Mouse (Mus musculus) lung, postnatal 25 days (tissue): ENCODE measurements at regions not wholly inside any gene's neighbourhood (a gene's known extent, or its start where the extent isn't known, plus 50 kb on each side); places are given as distances from the start of the nearest gene placed in this dataset.

Source experiments
- DNase-seq: peaks from one replicate; pipeline ENCODE4 v3.0.0; 2022; ENCODE audit warnings: low spot score

- DNase-seq: no peak
Measured at GRCm38 (mm10) chr5:75762374-75762773, 187.7 kb downstream of the Kit start.

DNA sequence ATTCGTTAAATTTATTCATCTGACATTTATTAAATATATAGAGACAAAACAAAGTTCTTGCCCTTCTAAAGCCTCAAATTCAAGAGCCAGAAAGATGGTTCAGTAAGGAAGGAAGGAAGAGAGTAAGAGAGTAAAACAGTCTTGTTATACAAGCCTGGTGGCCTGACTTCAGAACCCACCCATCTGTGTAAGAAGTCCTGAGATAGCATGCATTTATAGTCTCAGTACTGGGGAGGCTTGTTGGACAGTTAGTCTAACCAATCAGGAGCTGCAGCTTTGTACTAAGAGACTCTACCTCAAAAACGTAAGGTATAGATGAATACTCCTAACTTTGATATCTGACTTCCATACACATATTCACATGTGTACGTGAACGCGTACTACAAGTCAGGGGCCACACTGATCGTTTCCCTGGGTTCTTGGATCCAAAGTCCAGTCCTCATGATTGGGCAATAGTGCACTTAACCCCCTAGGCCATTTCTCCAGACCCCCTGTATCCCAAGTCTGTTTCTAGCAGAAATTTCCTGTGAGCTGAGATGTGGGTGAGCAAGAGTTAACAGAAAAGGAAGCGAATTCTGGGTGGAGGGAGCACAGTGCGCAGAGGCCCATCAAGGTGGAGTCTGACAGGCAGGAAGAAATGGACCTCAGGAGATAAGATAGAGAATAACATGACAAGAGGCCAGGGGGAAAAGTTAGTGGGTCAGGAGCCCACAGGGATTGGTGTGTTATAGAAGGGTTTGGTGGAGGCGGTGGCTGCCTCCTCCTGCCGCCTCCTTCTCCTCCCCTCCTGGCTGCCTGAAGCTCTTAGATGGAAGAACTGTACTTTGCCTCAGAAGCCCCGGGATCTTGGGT is 187.0 kb downstream of the Kit start:
- DNase-seq: no peak

DNA sequence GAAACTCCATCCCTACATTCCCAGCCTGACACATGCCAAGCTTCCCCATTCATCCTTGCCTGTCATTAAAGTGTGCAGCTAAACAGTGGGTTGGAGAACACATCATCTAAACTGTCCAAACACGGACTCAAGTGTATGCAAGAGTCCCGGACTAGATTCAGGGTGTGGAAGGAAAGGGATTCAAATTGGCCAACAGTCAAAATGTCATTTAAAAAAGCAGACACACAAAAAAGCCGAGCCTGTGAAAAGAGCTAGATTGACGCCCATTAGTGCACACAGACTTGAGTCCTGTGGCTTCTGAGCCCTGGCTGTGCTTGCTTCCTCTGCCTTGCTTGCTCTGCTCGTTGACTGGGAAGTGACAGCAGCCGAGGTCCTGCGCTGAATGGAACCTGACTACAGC is 181.5 kb downstream of the Kit start:
- no peak for DNase-seq

DNA sequence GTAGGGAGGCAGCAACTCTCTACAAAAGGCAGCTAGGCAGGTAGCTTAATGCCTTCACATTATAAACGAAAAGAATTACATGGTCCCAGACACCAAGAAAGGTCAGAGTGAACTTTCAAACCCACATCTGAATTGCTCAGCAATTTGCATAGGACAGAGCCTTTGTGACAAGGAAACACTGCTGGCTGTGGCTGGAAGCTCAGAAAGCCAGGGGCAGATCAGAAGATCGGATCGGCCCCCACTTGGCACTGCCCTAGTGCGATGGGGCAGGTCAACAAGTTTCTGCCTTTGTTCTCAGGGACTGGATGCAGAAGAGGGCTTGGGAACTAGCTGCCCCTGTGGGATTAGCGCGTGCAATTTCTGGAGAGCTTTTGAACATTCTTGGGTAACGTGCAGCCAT is 179.6 kb downstream of the Kit start:
- no peak for DNase-seq

DNA sequence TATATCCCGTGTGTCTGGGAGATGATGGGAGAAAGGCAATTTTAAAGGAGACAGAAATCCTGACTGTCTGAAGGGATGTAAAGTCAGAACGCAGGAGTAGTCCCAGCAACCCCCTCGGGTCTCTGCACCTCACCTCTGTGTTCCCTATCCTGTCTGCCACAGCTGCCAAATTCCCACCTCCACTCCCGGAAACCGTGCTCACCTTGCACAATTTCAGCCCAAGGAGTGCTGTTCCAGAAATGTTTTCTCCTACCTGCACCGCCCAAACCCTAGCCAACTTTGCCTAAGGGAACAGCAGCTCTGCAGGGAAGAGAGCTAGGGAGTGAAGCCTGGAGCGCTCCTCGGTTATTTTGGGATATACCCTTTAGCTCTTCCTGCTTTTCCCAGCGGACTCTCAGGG is 170.6 kb downstream of the Kit start:
- no peak for DNase-seq

DNA sequence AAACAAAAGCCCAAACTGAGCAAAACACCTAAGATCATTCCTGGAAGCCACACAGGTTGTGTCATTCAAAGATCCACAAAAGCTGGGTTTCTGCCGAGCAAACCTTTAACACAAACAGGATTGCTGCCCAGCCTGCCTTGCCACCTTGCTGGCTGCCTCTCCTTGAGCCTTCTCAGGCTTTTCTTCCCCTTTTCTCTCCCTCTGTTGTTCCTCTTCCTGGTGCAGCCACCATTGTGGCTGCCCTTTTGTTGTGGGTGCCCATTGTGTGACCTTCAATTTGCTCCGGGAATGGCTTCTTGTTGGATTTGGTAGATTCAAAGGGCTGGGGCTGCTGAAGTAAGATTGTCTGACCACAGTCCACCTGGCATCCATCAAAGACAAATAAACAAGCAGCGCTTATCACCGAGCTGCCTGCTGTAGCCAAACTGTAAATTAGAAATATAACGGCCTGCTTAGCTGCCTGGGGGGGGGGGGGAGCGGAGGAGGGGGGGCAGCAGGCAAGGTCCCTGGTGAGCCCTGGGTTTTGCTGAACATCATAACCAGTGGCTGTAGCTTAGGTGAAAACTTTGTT is 169.8 kb downstream of the Kit start:
- no peak for DNase-seq

- DNase-seq: peak; percentile 56
Measured at GRCm38 (mm10) chr5:75739336-75739735, 164.6 kb downstream of the Kit start.

- no peak for DNase-seq
Measured at GRCm38 (mm10) chr5:75738445-75738844, 163.7 kb downstream of the Kit start.

DNA sequence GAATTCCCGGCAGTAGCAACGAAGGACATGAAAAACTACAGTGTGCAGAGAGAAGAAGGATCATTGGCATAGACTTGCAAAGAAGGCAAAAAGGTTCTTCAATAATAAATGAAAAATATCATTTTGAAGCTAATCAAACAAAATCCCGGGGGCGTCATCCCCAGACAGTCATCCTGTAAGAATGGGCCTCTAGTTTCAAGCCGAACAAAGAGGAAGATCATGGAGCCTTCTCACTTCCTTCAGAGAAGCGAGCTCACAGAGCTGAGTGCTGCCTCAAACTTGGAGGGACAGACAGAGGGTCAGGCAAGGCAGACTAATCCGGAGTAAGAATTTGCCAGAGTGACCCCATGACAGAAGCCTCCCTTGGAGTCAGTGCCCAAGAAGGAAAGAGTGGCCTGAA is 163.0 kb downstream of the Kit start:
- no peak for DNase-seq

GRCm38 (mm10) chr5:75736318-75736717 is 161.6 kb downstream of the Kit start:
- DNase-seq: no peak

DNA sequence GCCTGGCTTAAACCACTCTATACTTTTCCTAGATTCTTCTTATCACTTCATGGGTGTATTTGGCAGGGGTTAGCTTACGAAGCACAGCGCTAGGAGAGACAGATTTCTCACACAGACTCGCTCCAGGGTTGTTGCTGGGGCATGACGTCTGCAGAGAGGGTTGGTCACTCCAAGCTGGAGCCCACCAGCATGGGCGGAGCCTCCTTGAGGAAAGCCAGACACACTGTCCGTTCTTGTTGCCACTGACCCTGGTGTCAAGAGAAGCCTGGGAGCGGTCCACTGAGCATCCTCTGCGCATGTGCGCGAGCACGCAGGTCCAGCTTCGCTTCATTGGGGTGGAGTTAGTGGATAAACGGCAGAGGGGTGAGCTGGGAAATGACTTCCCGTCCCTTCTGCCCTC is 159.8 kb downstream of the Kit start:
- DNase-seq: no peak

GRCm38 (mm10) chr5:75734043-75734442 is 159.3 kb downstream of the Kit start:
- no peak for DNase-seq

DNA sequence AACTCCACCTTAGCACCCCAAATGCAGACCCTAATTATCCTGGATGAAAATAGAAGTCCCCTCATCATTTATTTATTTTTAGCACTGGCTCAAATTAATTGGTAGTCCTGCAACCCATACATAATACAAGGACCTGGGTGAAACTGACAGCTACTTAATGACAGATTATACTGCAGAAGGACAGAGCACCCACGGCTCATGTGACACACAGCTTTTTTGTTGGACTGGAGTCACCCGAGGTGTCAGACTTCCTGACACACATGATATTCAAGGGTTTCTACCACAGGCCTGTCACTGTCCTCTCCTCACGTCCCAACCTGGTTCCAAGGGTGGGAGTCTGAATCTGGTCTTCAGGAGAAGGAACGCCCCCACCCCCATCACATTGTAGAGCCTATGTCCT is 156.5 kb downstream of the Kit start:
- DNase-seq: no peak

DNA sequence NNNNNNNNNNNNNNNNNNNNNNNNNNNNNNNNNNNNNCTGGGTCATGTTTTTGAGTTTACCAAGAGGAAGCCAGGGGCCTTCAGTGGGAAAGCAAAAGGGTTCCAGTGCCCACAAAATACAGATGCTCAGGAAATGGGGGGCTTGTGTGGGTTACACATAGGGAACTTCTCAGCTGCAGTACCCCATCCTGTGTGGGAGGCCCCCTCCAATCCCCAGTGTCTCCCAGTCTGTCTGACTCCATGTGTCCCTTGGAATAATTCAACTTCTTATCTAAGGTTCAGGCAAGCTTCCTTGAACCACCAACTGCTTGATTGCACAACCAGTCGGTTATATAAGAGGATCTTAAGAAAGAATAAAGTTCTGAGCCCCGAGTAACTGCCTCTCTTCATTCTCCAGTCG is 156.0 kb downstream of the Kit start:
- DNase-seq: no peak

DNA sequence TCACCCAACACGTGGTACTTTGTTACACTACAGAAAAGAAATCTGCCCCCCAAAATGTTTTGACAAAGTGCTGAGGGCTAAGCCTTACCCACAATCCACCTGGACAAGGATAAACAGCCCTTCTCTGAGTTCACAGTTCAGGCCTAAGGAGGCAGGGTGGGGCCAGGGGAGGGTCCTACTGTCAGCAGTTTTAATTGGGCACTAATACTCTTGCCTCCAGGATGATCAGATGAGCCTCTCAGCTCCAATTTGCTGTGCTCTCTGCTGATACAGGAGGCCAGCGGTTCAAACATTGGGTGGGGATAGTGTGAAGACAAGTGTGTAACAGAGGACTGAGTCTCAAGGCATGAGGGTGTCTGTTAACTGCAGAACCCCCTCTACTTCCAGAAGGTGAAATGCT is 146.6 kb downstream of the Kit start:
- no peak for DNase-seq

GRCm38 (mm10) chr5:75720091-75720940 is 145.6 kb downstream of the Kit start:
- no peak for DNase-seq

GRCm38 (mm10) chr5:75718511-75719225 is 144.0 kb downstream of the Kit start:
- no peak for DNase-seq
